Mouse (Mus musculus): ENCODE measurements around the gene Gpr34. TPM values are rescaled to one million over a fixed set of nuclear protein-coding genes. Genes with fewer than 3 reads are reported as not detected.

Gene Gpr34
- total RNA-seq, 1 experiment from 2014 or later, result 1.1 TPM

DNA sequence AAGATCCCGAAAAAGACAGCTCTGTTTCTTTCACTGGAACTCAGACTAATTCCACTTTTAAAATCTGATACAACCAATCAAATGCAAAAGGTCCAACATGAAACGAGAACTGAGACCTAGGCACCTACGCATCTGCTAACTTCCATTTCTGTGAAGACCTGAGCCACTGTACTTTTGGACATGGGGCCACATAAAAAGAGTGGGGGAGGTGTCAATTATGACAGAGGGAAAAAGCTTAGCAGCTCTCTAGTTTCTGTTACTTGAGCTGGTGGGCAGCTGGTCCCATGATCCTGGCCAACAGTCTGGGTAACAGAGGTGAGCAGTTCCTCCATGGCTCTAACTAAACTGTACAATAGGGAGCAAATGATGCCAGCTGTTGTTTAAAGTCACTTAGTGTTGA lies 41.1 kb downstream of the Gpr34 start:
- no peak for DNase-seq

DNA sequence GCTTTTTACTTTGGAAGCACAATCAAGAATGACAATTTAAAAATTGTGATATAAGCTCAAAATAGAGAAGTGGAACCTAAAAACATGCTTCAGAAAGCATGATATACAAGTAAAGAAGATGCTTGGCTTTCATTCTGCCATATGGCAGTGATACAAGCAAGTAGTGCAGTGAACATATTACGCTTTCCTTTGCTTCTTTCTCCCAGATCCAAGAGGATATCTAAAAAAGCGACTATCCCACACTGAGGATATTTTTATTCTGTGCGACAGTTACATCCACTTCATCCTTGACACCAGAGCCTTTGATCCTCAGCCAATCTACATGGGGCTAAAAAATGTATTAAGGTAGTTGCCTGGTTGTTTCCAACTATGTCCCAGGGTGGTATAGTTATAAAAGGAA lies 49.9 kb downstream of the Gpr34 start:
- DNase-seq, result no peak

DNA sequence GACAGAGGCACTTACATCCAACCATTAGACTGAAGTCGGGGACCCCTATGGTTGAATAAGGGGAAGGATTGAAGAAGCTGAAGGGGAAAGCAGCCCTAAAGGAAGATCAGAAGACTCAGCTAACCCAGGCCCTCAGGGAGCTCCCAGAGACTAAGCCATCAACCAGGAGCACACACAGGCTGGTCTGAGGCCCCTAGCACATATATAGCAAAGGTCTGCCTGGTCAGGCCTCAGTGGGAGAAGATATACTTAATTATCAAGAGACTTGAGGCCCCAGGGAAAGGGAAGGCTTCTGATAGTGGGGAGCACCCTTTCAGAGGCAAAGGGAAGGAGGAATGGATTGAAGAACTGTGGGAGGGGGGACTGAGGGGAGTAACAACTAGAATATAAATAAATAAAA lies 54.7 kb downstream of the Gpr34 start:
- no peak for DNase-seq

DNA sequence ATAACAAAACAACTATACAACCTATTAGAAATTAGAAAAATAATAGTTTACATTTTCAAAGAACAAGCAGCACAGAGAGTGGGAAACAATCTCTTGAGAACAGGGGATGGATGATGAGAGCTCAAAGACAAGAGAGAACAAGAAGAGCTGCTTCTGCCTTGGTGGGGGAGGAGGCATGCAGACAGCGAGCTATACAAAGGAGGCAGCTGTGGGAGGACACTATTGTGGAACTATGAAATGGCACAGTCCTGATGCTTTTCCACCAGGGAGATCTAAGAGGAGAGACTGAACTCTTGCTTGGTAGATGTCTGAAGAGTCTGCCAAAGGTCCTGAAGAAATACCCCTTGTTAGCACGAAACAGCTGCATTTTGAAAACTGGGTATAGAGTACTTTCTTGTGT lies 56.5 kb downstream of the Gpr34 start:
- no peak for DNase-seq

Small RNAs within 50 kb of the gene (microRNA-seq; reads per million reads assigned to microRNA genes)
- 0 reads per million in 2 experiments for gene Gm25246

Other genes starting within 250 kb of the Gpr34 start
- gene Nyx, start 166.0 kb upstream of the Gpr34 start, total RNA-seq (2021), result 0.24 and 0.33 TPM in 2 replicates
- gene Gpr82, start 29.3 kb downstream of the Gpr34 start, total RNA-seq (2021), result not detected in 2 replicates
- gene Cask, start 219.3 kb downstream of the Gpr34 start, total RNA-seq (2021), result 36.1 and 40.0 TPM in 2 replicates

Data from adrenal gland, postnatal 25 days (tissue).